ENCODE assay signal across 20 mouse cellular contexts in the genomic region with DNA sequence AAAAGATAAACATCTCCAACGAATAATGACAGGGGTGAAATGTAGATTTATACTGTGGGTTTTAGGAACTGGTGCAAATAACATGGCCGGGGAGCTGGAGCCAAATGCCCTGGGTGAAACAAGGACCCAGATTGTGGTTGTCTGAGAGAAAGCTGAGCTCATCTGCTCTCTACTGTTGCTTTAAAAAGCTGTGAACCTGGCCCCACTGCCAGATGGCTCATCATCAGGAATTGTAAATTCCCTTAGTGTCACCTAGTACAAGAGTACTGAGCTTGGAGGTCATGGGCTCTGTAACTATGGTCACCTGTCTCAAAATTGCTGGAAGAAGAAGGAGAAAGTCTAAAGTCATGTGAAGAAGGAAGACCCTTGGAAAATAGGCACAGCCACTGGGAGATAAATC. TPM values are rescaled to one million over a fixed set of nuclear protein-coding genes. Genes with fewer than 3 reads are reported as not detected.
DNase-seq lines count a peak whose midpoint lies in the region; TF ChIP-seq lines count a peak whose summit lies in the region.
"Had no signal": no experiment of that assay in that cellular context is flagged by ENCODE, and none has a peak within 500 bp of the region (broad histone marks: within the 10 kb centered on the region; RNA-seq: fewer than 3 reads in every experiment).

No protein-coding gene starts in this region.

- no peak for TF ChIP-seq POLR2A in heart, adult 2 months (IDR thresholded peaks at IDR 0.05; ENCODE audit: insufficient read depth, low read depth, low read length)

- peaks cover 11% of the 10 kb centered on the region for H3K36me3 ChIP-seq in heart, adult 2 months (ENCODE audit: control insufficient read depth, insufficient read depth, low read length)
- H3K36me3 ChIP-seq: embryonic facial prominence, embryonic 12.5 days; embryonic facial prominence, embryonic 15.5 days; hindbrain, embryonic 12.5 days; hindbrain, embryonic 15.5 days had no signal

- H3K4me1 ChIP-seq in heart, adult 2 months (ENCODE audit: control insufficient read depth, insufficient read depth, low read length) = no peaks in the 10 kb centered on the region; the same call in 1 of the 2 replicates
- H3K4me1 ChIP-seq: embryonic facial prominence, embryonic 12.5 days; embryonic facial prominence, embryonic 15.5 days; hindbrain, embryonic 12.5 days; hindbrain, embryonic 15.5 days had no signal

- 67% methylated on average over 2 of the region's 2 CpGs for WGBS in heart, adult 2 months

- intact Hi-C loops in heart, adult 2 months (cut with DNase I) = loop anchor here (10.0 kb wide), 2 partner anchors 446 to 686 kb away; no protein-coding TSS in a partner anchor
- intact Hi-C loops in heart, postnatal 36 days (cut with DNase I) = loop anchor here (2.0 kb wide), 1 partner anchor 14 kb away; no protein-coding TSS in a partner anchor
- intact Hi-C loops in heart, postnatal 10 days (cut with DNase I) = loop anchor here (10.0 kb wide), 1 partner anchor 686 kb away; no protein-coding TSS in a partner anchor

- H3K27ac ChIP-seq in heart, adult 2 months = peak overlapping the region; percentile 71
- H3K27ac ChIP-seq: embryonic facial prominence, embryonic 12.5 days; embryonic facial prominence, embryonic 15.5 days; heart, embryonic 13.5 days; hindbrain, embryonic 12.5 days; hindbrain, embryonic 15.5 days had no signal

- no peak overlapping the region for H3K4me3 ChIP-seq in heart, adult 2 months
- H3K4me3 ChIP-seq: embryonic facial prominence, embryonic 12.5 days; embryonic facial prominence, embryonic 15.5 days; heart, embryonic 13.5 days; hindbrain, embryonic 12.5 days; hindbrain, embryonic 15.5 days had no signal

- DNase-seq in gastrocnemius, postnatal 25 days = peak; percentile 15
- no peak for DNase-seq in gastrocnemius, postnatal 4 days (ENCODE audit: low spot score in 2 of 2)
- DNase-seq in heart, adult 2 months = peak in 1 of 2 experiments; percentile 44
- no peak for DNase-seq in heart, postnatal 36 days
- DNase-seq in heart, postnatal 10 days = peak; percentile 58 to 62
- no peak for DNase-seq in heart, postnatal 4 days
- DNase-seq: adrenal gland, adult 2 months; adrenal gland, postnatal 14 days; cerebellum, adult 11 months; cerebellum, adult 2 months; cerebellum, adult 9-11 months; cerebellum, postnatal 25 days; forebrain, postnatal 0 days; gastrocnemius, postnatal 36 days; kidney, adult 2 months had no signal

- no peaks in the 10 kb centered on the region for H3K27me3 ChIP-seq in heart, adult 2 months (ENCODE audit: control insufficient read depth, insufficient read depth, low read length)
- H3K27me3 ChIP-seq: embryonic facial prominence, embryonic 12.5 days; embryonic facial prominence, embryonic 15.5 days; heart, embryonic 13.5 days; hindbrain, embryonic 12.5 days; hindbrain, embryonic 15.5 days had no signal

- no peak for TF ChIP-seq EP300 in heart, adult 2 months (IDR thresholded peaks at IDR 0.05; ENCODE audit: insufficient read depth, low read depth, low read length)

- H3K9ac ChIP-seq in heart, adult 2 months (ENCODE audit: low read depth, low read length) = no peak overlapping the region
- H3K9ac ChIP-seq: embryonic facial prominence, embryonic 12.5 days; embryonic facial prominence, embryonic 15.5 days; forebrain, postnatal 0 days; heart, embryonic 13.5 days; hindbrain, embryonic 12.5 days; hindbrain, embryonic 15.5 days had no signal

- TF ChIP-seq CTCF in heart, adult 2 months (IDR thresholded peaks at IDR 0.05) = no peak

- no peaks in the 10 kb centered on the region; the same call in 1 of the 2 replicates for H3K79me2 ChIP-seq in heart, adult 2 months (replicated peaks; ENCODE audit: control insufficient read depth, insufficient read depth, low read length)

RNA-seq across cellular contexts. Expression of a gene that starts 6.6 kb away (rescaled TPM):
- 100 to 1,000 TPM in 1 of 2 experiments, 10 to 100 TPM in 1; 96.4 to 109 TPM for total RNA-seq in gastrocnemius, postnatal 25 days (2021)
- 10 to 100 TPM; 40.6 to 57.3 TPM for total RNA-seq in gastrocnemius, postnatal 4 days (2021)
- total RNA-seq in heart, adult 2 months (2021) = 100 to 1,000 TPM; 212 to 253 TPM
- 104 and 160 TPM in 2 replicates for polyA plus RNA-seq in heart, adult 2 months (2012; rRNA removed)
- 100 to 1,000 TPM; 239 to 252 TPM for total RNA-seq in heart, postnatal 36 days (2021)
- total RNA-seq in heart, postnatal 10 days (2021) = 100 to 1,000 TPM; 157 to 165 TPM
- total RNA-seq in heart, postnatal 4 days (2021) = 100 to 1,000 TPM; 142 to 149 TPM

RNA-seq across cellular contexts. Expression of a gene that starts 6.7 kb away (rescaled TPM):
- total RNA-seq in gastrocnemius, postnatal 25 days (2021) = 10 to 100 TPM; 32.5 to 34.9 TPM
- 10 to 100 TPM; 58.0 to 58.7 TPM for total RNA-seq in gastrocnemius, postnatal 4 days (2021)
- 10 to 100 TPM; 51.6 to 69.4 TPM for total RNA-seq in heart, adult 2 months (2021)
- 26.6 and 69.2 TPM in 2 replicates for polyA plus RNA-seq in heart, adult 2 months (2012; rRNA removed)
- total RNA-seq in heart, postnatal 36 days (2021) = 10 to 100 TPM; 58.0 to 62.9 TPM
- total RNA-seq in heart, postnatal 10 days (2021) = 10 to 100 TPM; 60.3 to 82.0 TPM
- total RNA-seq in heart, postnatal 4 days (2021) = 10 to 100 TPM; 75.5 to 79.0 TPM

Comparison
In these comparisons a context has a peak if more than half of its experiments do, and no peak if none do; other contexts are left out.
1. DNase-seq: peak in gastrocnemius, postnatal 25 days (single experiment) and heart, postnatal 10 days (2 of 2); none in gastrocnemius, postnatal 4 days (0 of 2), heart, postnatal 36 days (0 of 2) and heart, postnatal 4 days (single experiment).